Mouse (Mus musculus) olfactory bulb, adult 2 months (tissue): ENCODE data around the gene Limd1. TPM values are rescaled to one million over a fixed set of nuclear protein-coding genes. Genes with fewer than 3 reads are reported as not detected.

Experiments used
- H3K27ac ChIP-seq: fragments of 200-500 bp; 2 replicates; pipeline ENCODE4 v1.5.1; 2012; ENCODE audit warnings: low read depth, low read length; ENCODE audit not compliant: insufficient read depth
- H3K4me1 ChIP-seq: fragments of 200-500 bp; 2 replicates; pipeline ENCODE4 v1.6.1; 2012; ENCODE audit warnings: low read length; ENCODE audit not compliant: control insufficient read depth, insufficient read depth
- H3K4me3 ChIP-seq: fragments of 200-500 bp; 2 replicates; pipeline ENCODE4 v1.5.1; 2012; ENCODE audit warnings: mild to moderate bottlenecking, low read depth, low read length, moderate library complexity; ENCODE audit not compliant: insufficient read depth
- CTCF ChIP-seq: fragments of 200-500 bp; IDR thresholded peaks from 2 replicates; pipeline ENCODE4 v1.5.1; 2012; ENCODE audit warnings: low read depth, mild to moderate bottlenecking, low read length, moderate library complexity; ENCODE audit not compliant: insufficient read depth
- POLR2A ChIP-seq: fragments of 200-500 bp; IDR thresholded peaks from 2 replicates; pipeline ENCODE4 v1.6.1; 2012; ENCODE audit warnings: mild to moderate bottlenecking, low read depth, low read length, moderate library complexity; ENCODE audit not compliant: insufficient read depth
- WGBS: fragments of 180-500 bp; shearing (Covaris S2); methylation state at CpG from one replicate; pipeline ENCODE4 v1.1.7; 2018; 5-methylcytosine and 5-hydroxymethylcytosine counted together
- polyA plus RNA-seq: library from polyadenylated mRNA; stranded (reverse); fragments of >200 nt; gene quantifications from 2 replicates; pipeline ENCODE4 v1.2.4, GENCODE M21; 2012; ENCODE audit warnings: low replicate concordance; ENCODE audit not compliant: missing spikeins, insufficient read depth, insufficient read length

Limd1 gene
- polyA plus RNA-seq, 1 experiment, result not detected

DNA sequence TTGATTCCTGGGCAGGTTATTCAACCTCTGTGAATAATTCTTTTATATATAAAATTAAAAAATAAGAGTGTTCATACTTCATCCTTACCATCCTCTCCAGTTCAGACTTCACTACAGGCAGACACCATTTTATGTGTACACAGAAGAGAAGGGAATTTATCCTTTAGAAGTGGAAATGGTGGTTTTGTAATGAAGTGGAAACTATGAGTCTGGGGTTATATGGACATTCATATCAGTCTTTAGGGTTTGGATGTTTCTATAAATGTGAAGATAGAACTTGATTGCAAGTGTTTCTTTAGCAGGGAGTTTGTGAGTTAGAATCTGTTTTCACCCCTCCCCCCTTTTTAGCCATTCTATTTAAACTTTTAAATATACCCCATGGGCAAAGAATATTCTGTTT, 52.7 kb downstream of the Limd1 start:
- TF ChIP-seq POLR2A, result no peak
- no peak for TF ChIP-seq CTCF
- Histone ChIP-seq H3K4me3 (no peak overlapping the region), H3K27ac (no peak overlapping the region), H3K4me1 (no peaks in the 10 kb centered on the region)

DNA sequence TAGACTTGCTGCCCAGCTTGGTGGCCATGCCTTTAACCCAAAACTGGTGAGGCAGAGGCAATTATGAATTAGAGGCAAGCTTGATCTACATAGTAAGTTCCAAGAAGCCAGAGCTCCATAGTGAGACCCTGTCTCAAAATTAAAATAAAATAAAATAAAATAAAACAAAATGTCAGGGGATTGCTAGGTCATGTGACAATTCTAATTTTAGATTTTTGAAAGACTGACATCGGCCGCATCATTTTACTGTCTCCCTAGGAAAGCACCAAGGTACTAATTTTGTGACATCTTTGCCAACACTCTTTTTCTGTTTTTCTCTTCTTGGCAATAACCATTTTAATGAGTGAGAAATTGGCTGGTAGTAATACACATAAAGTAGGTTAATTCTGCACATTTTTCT, 58.1 kb downstream of the Limd1 start:
- no peak overlapping the region for H3K27ac ChIP-seq
- H3K4me3 ChIP-seq, result no peak overlapping the region
- TF ChIP-seq POLR2A (no peak), CTCF (no peak)
- 62% methylated on average over 2 of the region's 2 CpGs for WGBS
- no peaks in the 10 kb centered on the region; the same call in 1 of the 2 replicates for H3K4me1 ChIP-seq

DNA sequence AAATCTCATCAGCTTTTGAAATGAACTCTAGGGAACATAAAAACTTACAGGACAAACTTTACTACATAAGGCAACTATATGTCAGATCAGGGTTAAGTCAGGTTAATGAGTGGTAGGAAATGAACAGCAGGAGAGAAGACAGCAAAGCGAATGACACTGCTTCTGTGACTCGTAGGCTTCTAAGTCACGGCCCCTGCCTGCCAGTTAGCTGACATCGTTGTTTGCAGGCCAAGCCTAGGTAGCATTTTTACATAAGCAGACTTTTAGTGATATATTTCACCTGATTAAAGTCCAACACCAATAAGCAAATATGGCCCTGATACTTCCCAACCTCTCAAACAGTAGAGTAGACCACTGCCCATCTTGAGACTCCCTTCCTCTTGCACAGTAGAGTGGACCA, 59.7 kb downstream of the Limd1 start:
- Histone ChIP-seq H3K27ac (no peak overlapping the region), H3K4me1 (no peaks in the 10 kb centered on the region; the same call in 1 of the 2 replicates), H3K4me3 (no peak overlapping the region)
- 73% methylated on average over 4 of the region's 4 CpGs for WGBS
- TF ChIP-seq CTCF (no peak), POLR2A (no peak)

DNA sequence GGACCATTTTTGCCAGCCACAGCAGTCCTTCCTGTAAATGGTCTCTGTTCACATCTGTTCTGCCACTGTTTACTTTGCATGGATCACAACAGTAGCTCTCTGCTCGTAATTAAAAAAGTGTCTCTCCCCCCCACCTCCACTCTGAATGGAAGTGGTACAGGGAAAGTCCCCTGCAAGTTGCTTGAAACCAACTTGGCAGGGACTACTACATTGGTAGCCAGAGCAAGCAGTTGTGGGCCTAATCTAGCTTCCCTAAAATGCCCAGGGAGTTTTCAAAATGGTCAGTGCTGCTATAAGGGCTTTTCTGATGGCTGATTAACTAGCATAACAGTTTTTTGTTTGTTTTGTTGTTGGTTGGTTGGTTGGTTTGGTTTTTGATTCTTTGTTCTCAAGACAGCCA, 60.6 kb downstream of the Limd1 start:
- 3% methylated on average over 1 of the region's 1 CpGs for WGBS
- no peak for TF ChIP-seq CTCF
- TF ChIP-seq POLR2A, result no peak
- Histone ChIP-seq H3K27ac (peak overlapping the region; percentile 37; the same call in 1 of the 2 replicates), H3K4me1 (no peaks in the 10 kb centered on the region; the same call in 1 of the 2 replicates), H3K4me3 (no peak overlapping the region)

DNA sequence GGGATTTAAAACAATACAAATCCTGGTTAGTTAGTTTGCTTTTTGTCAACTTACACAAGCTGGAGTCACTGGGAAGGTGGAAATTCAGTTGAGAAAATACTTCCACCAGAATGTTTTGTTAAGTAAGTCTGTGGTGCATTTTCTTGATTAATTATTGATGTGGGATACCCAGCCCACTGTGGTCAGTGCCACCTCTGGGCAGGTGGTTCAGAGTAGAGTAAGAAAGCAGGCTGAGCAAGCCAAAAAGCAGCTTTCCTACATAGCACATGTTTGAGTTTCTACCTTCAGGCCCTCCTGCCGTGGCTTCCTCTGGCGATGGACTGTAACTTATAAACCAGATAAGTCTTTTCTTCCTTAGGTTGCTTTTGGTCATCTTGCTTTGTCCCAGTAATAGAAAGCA, 61.3 kb downstream of the Limd1 start:
- whole genome bisulfite sequencing, result 87% methylated on average over 2 of the region's 2 CpGs

DNA sequence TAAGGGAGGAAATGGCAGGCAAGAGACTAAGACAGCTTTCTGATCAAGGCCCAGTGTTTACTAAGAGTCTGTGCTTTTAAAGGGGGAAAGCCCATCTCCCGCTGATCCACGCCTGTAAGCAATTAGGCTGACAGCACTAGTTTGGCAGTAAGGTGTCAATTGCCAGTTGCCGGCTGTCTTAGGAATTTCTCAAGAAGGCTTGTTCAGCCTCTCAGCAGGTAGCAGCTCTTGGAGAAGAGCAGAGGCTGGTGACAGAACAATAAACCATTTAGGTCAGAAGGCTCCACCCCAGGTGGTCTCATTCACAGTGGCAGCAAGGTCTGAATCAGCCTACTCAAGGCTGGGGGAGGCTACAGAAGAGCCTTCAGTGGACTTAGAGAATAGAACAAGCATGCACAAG, 76.1 kb downstream of the Limd1 start:
- no peak for TF ChIP-seq POLR2A
- no peak for TF ChIP-seq CTCF
- Histone ChIP-seq H3K4me1 (peaks cover 3% of the 10 kb centered on the region), H3K27ac (0 out of 2 replicates have a peak overlapping the region, but pooled peaks have one; percentile 23), H3K4me3 (no peak overlapping the region)
- 18% methylated on average over 3 of the region's 3 CpGs for WGBS

More for the DNA sequence above, 61.3 kb downstream of the Limd1 start:
- H3K4me1 ChIP-seq, result no peaks in the 10 kb centered on the region; the same call in 1 of the 2 replicates
- no peak overlapping the region for H3K27ac ChIP-seq
- TF ChIP-seq POLR2A, result no peak
- no peak for TF ChIP-seq CTCF
- H3K4me3 ChIP-seq, result no peak overlapping the region

Other genes starting within 250 kb of the Limd1 start
- not detected in 2 replicates for gene Tmem158, start 217.9 kb upstream of the Limd1 start, polyA plus RNA-seq
- 7,402 and 9,263 TPM in 2 replicates for gene Lars2, start 111.8 kb upstream of the Limd1 start, polyA plus RNA-seq
- gene Sacm1l, start 51.1 kb downstream of the Limd1 start, polyA plus RNA-seq, result not detected in 2 replicates
- not detected in 2 replicates for gene Slc6a20b, start 153.9 kb downstream of the Limd1 start, polyA plus RNA-seq
- gene Ccr9, start 199.7 kb downstream of the Limd1 start, polyA plus RNA-seq, result 500 TPM in 1 of 2 replicates, not detected in the other
- gene Slc6a20a, start 200.2 kb downstream of the Limd1 start, polyA plus RNA-seq, result not detected in 2 replicates
- not detected in 2 replicates for gene Lztfl1, start 239.0 kb downstream of the Limd1 start, polyA plus RNA-seq